Mouse (Mus musculus): ENCODE measurements at regions not wholly inside any gene's neighbourhood (a gene's known extent, or its start where the extent isn't known, plus 50 kb on each side); places are given as distances from the start of the nearest gene placed in this dataset.

- DNase-seq (ENCODE audit: low spot score in 2 of 2), result no peak
Observed at GRCm38 (mm10) chr6:18674584-18675250, 160.1 kb upstream of the Cttnbp2 start.

GRCm38 (mm10) chr6:18677131-18677530, 162.5 kb upstream of the Cttnbp2 start:
- no peak for DNase-seq (ENCODE audit: low spot score in 2 of 2)

- DNase-seq (ENCODE audit: low spot score in 2 of 2), result peak in 1 of 2 experiments; percentile 11
Observed at GRCm38 (mm10) chr6:18680712-18681111, 166.1 kb upstream of the Cttnbp2 start.

- DNase-seq (ENCODE audit: low spot score in 2 of 2), result peak in 1 of 2 experiments; percentile 45
Observed at GRCm38 (mm10) chr6:18682043-18682442, 166.3 kb upstream of the Lsm8 start.

- peak in 1 of 2 experiments; percentile 18 for DNase-seq (ENCODE audit: low spot score in 2 of 2)
Observed at GRCm38 (mm10) chr6:18688652-18689348, 159.6 kb upstream of the Lsm8 start.

- no peak for DNase-seq (ENCODE audit: low spot score in 2 of 2)
Observed at GRCm38 (mm10) chr6:18697536-18697935, 150.8 kb upstream of the Lsm8 start.

- DNase-seq (ENCODE audit: low spot score in 2 of 2), result no peak
Observed at GRCm38 (mm10) chr6:18698989-18699728, 149.2 kb upstream of the Lsm8 start.

- no peak for DNase-seq (ENCODE audit: low spot score in 2 of 2)
Observed at GRCm38 (mm10) chr6:18699729-18700386, 148.5 kb upstream of the Lsm8 start.

GRCm38 (mm10) chr6:18710763-18711162, 137.6 kb upstream of the Lsm8 start:
- no peak for DNase-seq (ENCODE audit: low spot score in 2 of 2)

GRCm38 (mm10) chr6:18748859-18749258, 99.5 kb upstream of the Lsm8 start:
- DNase-seq (ENCODE audit: low spot score in 2 of 2), result peak in 1 of 2 experiments; percentile 46

- DNase-seq (ENCODE audit: low spot score in 2 of 2), result no peak
Observed at GRCm38 (mm10) chr6:18764536-18764935, 83.8 kb upstream of the Lsm8 start.

- DNase-seq (ENCODE audit: low spot score in 2 of 2), result no peak
Observed at GRCm38 (mm10) chr6:18795390-18795789, 53.0 kb upstream of the Lsm8 start.

- no peak for DNase-seq (ENCODE audit: low spot score in 2 of 2)
Observed at GRCm38 (mm10) chr6:18795847-18796246, 52.5 kb upstream of the Lsm8 start.

- no peak for DNase-seq (ENCODE audit: low spot score in 2 of 2)
Observed at GRCm38 (mm10) chr6:18796540-18796939, 51.8 kb upstream of the Lsm8 start.
